Mouse (Mus musculus) spleen, postnatal 4 days (tissue): ENCODE measurements at regions not wholly inside any gene's neighbourhood (a gene's known extent, or its start where the extent isn't known, plus 50 kb on each side); places are given as distances from the start of the nearest gene placed in this dataset.

ENCODE experiments used
- DNase-seq, 2 experiments: peaks; one replicate each; pipeline ENCODE4 v3.0.0; 2022; ENCODE audit warnings: low spot score in 2 of 2

- no peak for DNase-seq
Observed at GRCm38 (mm10) chr1:152168284-152168683, 78.4 kb upstream of the 1700025G04Rik start.

- DNase-seq = no peak
Observed at GRCm38 (mm10) chr1:152167716-152168115, 77.8 kb upstream of the 1700025G04Rik start.

- no peak for DNase-seq
Observed at GRCm38 (mm10) chr1:152165490-152165905, 75.6 kb upstream of the 1700025G04Rik start.

- DNase-seq = no peak
Observed at GRCm38 (mm10) chr1:152164843-152165489, 75.0 kb upstream of the 1700025G04Rik start.

GRCm38 (mm10) chr1:152164212-152164611 is 74.3 kb upstream of the 1700025G04Rik start:
- no peak for DNase-seq

- no peak for DNase-seq
Observed at GRCm38 (mm10) chr1:152152474-152152873, 62.5 kb upstream of the 1700025G04Rik start.

- no peak for DNase-seq
Observed at GRCm38 (mm10) chr1:152148731-152149130, 58.8 kb upstream of the 1700025G04Rik start.

- no peak for DNase-seq
Observed at GRCm38 (mm10) chr1:152140175-152140574, 50.2 kb upstream of the 1700025G04Rik start.
